Mouse (Mus musculus): ENCODE measurements around the gene 2410002F23Rik. TPM values are rescaled to one million over a fixed set of nuclear protein-coding genes. Genes with fewer than 3 reads are reported as not detected.
"Not testable (repeated sequence)": the region's sequence is repeated elsewhere in the genome, so short reads cannot be mapped to it uniquely, and the experiment has no call there.

Gene 2410002F23Rik
- polyA plus RNA-seq, 1 experiment from 2014 or later, result 143 TPM

DNA sequence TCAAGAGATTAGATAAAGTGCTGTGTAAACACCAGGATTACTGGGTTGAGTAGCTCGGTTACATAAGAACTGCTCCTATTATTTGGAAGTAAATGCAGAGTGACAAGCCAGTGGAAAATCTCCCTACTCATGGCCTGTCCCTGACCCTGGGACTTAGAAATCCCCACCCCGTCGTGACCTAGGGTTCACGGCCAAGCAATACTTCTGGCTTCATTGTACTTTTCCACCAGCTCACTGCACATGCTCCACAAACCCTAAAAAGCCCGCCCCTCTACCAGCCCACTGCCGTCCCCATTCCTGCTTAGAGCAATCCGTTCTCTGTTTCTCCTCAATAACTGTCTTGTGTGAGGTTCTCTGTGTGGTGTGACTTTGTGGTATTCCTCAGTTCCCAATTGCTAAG lies 41.2 kb downstream of the 2410002F23Rik start:
- Histone ChIP-seq H3K4me1 (ENCODE audit: control insufficient read depth, insufficient read depth, low read length) (no peaks in the 10 kb centered on the region), H3K27ac (ENCODE audit: low read depth, low read length) (no peak overlapping the region), H3K4me3 (ENCODE audit: low read depth, low read length) (no peak overlapping the region), H3K9me3 (ENCODE audit: control insufficient read depth, low read length) (no peaks in the 10 kb centered on the region), H3K27me3 (ENCODE audit: control insufficient read depth, insufficient read depth, low read length) (no peaks in the 10 kb centered on the region), H3K36me3 (ENCODE audit: control insufficient read depth, insufficient read depth, low read length) (no peaks in the 10 kb centered on the region), H3K4me2 (ENCODE audit: low read depth) (no peak overlapping the region), H3K9ac (ENCODE audit: low read length) (no peak overlapping the region)
- no peak for DNase-seq (ENCODE audit: low spot score)
- ATAC-seq (ENCODE audit: insufficient read depth, low FRiP score, low TSS enrichment), result no peak
- WGBS, result 79% methylated on average over 7 of the region's 7 CpGs

DNA sequence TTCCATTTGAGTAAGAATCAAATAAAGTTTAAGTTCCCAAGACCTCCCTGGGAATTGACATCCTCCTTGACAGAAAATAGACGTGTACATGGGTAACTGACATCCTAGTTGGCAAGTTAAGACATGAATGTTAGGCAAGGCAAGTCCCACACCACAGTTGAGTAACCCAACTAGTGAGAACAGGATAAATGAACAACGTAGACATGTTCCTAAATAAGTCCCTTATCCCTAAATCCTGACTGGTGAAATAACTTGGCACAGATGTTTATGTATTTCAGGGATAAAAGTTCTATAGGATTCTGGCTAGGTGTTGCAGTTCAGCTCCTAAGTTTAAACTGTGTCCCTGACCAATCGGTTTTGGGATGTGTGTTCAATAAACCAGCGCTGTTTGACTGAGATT lies 44.5 kb downstream of the 2410002F23Rik start:
- H3K4me2 ChIP-seq (ENCODE audit: low read depth), result no peak overlapping the region
- DNase-seq (ENCODE audit: low spot score) (no peak), ATAC-seq (ENCODE audit: insufficient read depth, low FRiP score, low TSS enrichment) (no peak)
- no peak overlapping the region for H3K27ac ChIP-seq (ENCODE audit: low read depth, low read length)
- H3K4me1 ChIP-seq (ENCODE audit: control insufficient read depth, insufficient read depth, low read length), result no peaks in the 10 kb centered on the region
- no peak overlapping the region for H3K9ac ChIP-seq (ENCODE audit: low read length)
- no peaks in the 10 kb centered on the region for H3K9me3 ChIP-seq (ENCODE audit: control insufficient read depth, low read length)
- no peaks in the 10 kb centered on the region for H3K36me3 ChIP-seq (ENCODE audit: control insufficient read depth, insufficient read depth, low read length)
- no peaks in the 10 kb centered on the region for H3K27me3 ChIP-seq (ENCODE audit: control insufficient read depth, insufficient read depth, low read length)
- no peak overlapping the region for H3K4me3 ChIP-seq (ENCODE audit: low read depth, low read length)
- WGBS, result 82% methylated on average over 4 of the region's 4 CpGs

DNA sequence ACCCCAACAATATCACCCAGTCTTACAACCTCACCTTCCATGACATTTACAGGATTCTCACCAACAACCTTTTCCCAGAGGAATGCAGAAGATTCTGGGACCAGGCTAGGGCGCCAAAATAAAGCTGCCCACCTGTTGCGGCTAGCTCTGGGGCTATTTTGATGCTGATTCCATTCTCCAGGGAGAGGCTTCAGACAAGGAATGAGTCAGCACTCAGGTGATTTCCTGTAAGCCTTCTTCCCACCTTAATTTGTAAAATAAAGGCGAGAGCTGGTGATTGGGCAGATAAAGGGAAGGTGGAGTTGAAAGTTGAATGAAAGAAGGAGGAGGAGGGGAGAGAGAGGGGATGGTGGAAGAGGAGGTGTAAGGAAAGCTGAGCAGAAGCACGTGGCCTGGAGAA lies 44.9 kb downstream of the 2410002F23Rik start:
- Histone ChIP-seq H3K9me3 (ENCODE audit: control insufficient read depth, low read length) (no peaks in the 10 kb centered on the region), H3K4me1 (ENCODE audit: control insufficient read depth, insufficient read depth, low read length) (no peaks in the 10 kb centered on the region), H3K4me2 (ENCODE audit: low read depth) (no peak overlapping the region), H3K9ac (ENCODE audit: low read length) (no peak overlapping the region), H3K36me3 (ENCODE audit: control insufficient read depth, insufficient read depth, low read length) (no peaks in the 10 kb centered on the region), H3K4me3 (ENCODE audit: low read depth, low read length) (no peak overlapping the region), H3K27me3 (ENCODE audit: control insufficient read depth, insufficient read depth, low read length) (no peaks in the 10 kb centered on the region), H3K27ac (ENCODE audit: low read depth, low read length) (no peak overlapping the region)
- ATAC-seq (ENCODE audit: insufficient read depth, low FRiP score, low TSS enrichment), result no peak
- no peak for DNase-seq (ENCODE audit: low spot score)
- WGBS, result 54% methylated on average over 4 of the region's 4 CpGs

DNA sequence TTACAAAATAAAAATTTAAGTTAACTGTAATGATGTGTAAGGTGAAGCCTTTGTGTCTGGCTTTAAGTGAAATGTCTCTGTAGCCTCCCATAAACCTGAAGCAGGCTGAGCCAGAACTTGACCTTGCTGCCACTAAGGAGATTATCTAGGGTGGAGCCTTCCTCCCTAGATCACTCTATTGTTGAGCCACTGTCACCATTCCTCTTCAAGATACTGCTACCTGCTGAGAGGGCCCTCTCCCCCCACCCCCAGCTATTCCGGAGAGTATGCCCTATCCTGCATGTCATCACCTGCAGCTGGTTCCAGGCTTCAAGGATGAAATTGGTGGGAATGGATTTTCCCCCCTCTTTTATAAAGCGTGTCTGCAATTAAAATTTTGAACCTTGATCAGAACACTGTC lies 51.0 kb downstream of the 2410002F23Rik start:
- DNase-seq (ENCODE audit: low spot score); H3K9ac ChIP-seq (ENCODE audit: low read length); H3K36me3 ChIP-seq (ENCODE audit: control insufficient read depth, insufficient read depth, low read length); H3K4me3 ChIP-seq (ENCODE audit: low read depth, low read length); H3K9me3 ChIP-seq (ENCODE audit: control insufficient read depth, low read length); H3K27me3 ChIP-seq (ENCODE audit: control insufficient read depth, insufficient read depth, low read length); H3K27ac ChIP-seq (ENCODE audit: low read depth, low read length); H3K4me1 ChIP-seq (ENCODE audit: control insufficient read depth, insufficient read depth, low read length); H3K4me2 ChIP-seq (ENCODE audit: low read depth); ATAC-seq (ENCODE audit: insufficient read depth, low FRiP score, low TSS enrichment): not testable (repeated sequence)
- WGBS, result 82% methylated on average over 2 of the region's 2 CpGs

Other genes starting within 250 kb of the 2410002F23Rik start
- not detected in 2 replicates for gene Klk1b26, start 234.6 kb upstream of the 2410002F23Rik start, polyA plus RNA-seq (2014; fragmentation: Nextera tagmentation; extraction: Ambion mirVana)
- not detected in 2 replicates for gene Klk1b27, start 194.4 kb upstream of the 2410002F23Rik start, polyA plus RNA-seq (2014; fragmentation: Nextera tagmentation; extraction: Ambion mirVana)
- not detected in 2 replicates for gene Klk1b21, start 144.4 kb upstream of the 2410002F23Rik start, polyA plus RNA-seq (2014; fragmentation: Nextera tagmentation; extraction: Ambion mirVana)
- not detected in 2 replicates for gene Klk1b22, start 134.0 kb upstream of the 2410002F23Rik start, polyA plus RNA-seq (2014; fragmentation: Nextera tagmentation; extraction: Ambion mirVana)
- gene Klk1b16, start 110.0 kb upstream of the 2410002F23Rik start, polyA plus RNA-seq (2014; fragmentation: Nextera tagmentation; extraction: Ambion mirVana), result not detected in 2 replicates
- not detected in 2 replicates for gene Klk1b24, start 58.5 kb upstream of the 2410002F23Rik start, polyA plus RNA-seq (2014; fragmentation: Nextera tagmentation; extraction: Ambion mirVana)
- gene Klk1b3, start 48.5 kb upstream of the 2410002F23Rik start, polyA plus RNA-seq (2014; fragmentation: Nextera tagmentation; extraction: Ambion mirVana), result not detected in 2 replicates
- gene Klk1b4, start 39.3 kb upstream of the 2410002F23Rik start, polyA plus RNA-seq (2014; fragmentation: Nextera tagmentation; extraction: Ambion mirVana), result not detected in 2 replicates
- gene Klk1b5, start 30.8 kb upstream of the 2410002F23Rik start, polyA plus RNA-seq (2014; fragmentation: Nextera tagmentation; extraction: Ambion mirVana), result not detected in 2 replicates
- not detected in 2 replicates for gene Klk1, start 21.4 kb upstream of the 2410002F23Rik start, polyA plus RNA-seq (2014; fragmentation: Nextera tagmentation; extraction: Ambion mirVana)
- gene Gm36864, start 10.5 kb upstream of the 2410002F23Rik start, polyA plus RNA-seq (2014; fragmentation: Nextera tagmentation; extraction: Ambion mirVana), result not detected in 2 replicates
- gene 1700028J19Rik, start within 50 bp of the 2410002F23Rik start, polyA plus RNA-seq (2014; fragmentation: Nextera tagmentation; extraction: Ambion mirVana), result 1.1 and 1.2 TPM in 2 replicates
- not detected in 2 replicates for gene Acp4, start 10.7 kb downstream of the 2410002F23Rik start, polyA plus RNA-seq (2014; fragmentation: Nextera tagmentation; extraction: Ambion mirVana)
- not detected in 2 replicates for gene Gm15517, start 14.7 kb downstream of the 2410002F23Rik start, polyA plus RNA-seq (2014; fragmentation: Nextera tagmentation; extraction: Ambion mirVana)
- 1.9 and 2.4 TPM in 2 replicates for gene Clec11a, start 60.2 kb downstream of the 2410002F23Rik start, polyA plus RNA-seq (2014; fragmentation: Nextera tagmentation; extraction: Ambion mirVana)
- 4.6 and 4.7 TPM in 2 replicates for gene Shank1, start 63.5 kb downstream of the 2410002F23Rik start, polyA plus RNA-seq (2014; fragmentation: Nextera tagmentation; extraction: Ambion mirVana)
- gene Syt3, start 137.4 kb downstream of the 2410002F23Rik start, polyA plus RNA-seq (2014; fragmentation: Nextera tagmentation; extraction: Ambion mirVana), result 2.9 and 3.7 TPM in 2 replicates
- 1.0 and 1.1 TPM in 2 replicates for gene 1700008O03Rik, start 139.1 kb downstream of the 2410002F23Rik start, polyA plus RNA-seq (2014; fragmentation: Nextera tagmentation; extraction: Ambion mirVana)
- gene Lrrc4b, start 182.3 kb downstream of the 2410002F23Rik start, polyA plus RNA-seq (2014; fragmentation: Nextera tagmentation; extraction: Ambion mirVana), result 7.4 and 8.0 TPM in 2 replicates
- gene Aspdh, start 218.7 kb downstream of the 2410002F23Rik start, polyA plus RNA-seq (2014; fragmentation: Nextera tagmentation; extraction: Ambion mirVana), result 1.2 and 1.6 TPM in 2 replicates
- gene Josd2, start 221.3 kb downstream of the 2410002F23Rik start, polyA plus RNA-seq (2014; fragmentation: Nextera tagmentation; extraction: Ambion mirVana), result 60.0 and 66.2 TPM in 2 replicates
- 104 and 110 TPM in 2 replicates for gene Emc10, start 249.8 kb downstream of the 2410002F23Rik start, polyA plus RNA-seq (2014; fragmentation: Nextera tagmentation; extraction: Ambion mirVana)
- gene Fam71e1, start 249.9 kb downstream of the 2410002F23Rik start, polyA plus RNA-seq (2014; fragmentation: Nextera tagmentation; extraction: Ambion mirVana), result 12.3 and 13.3 TPM in 2 replicates

All from neural tube, embryonic 11.5 days (tissue).